Mouse (Mus musculus) spleen, embryonic (tissue): ENCODE data around the gene Ndst4.

Source experiments
- CTCF ChIA-PET: fragments of 350-600 bp; sonication (Branson Sonifier 250); formaldehyde crosslinking; loops from one replicate; lab custom pipeline; 2022; lab: Charles Lee

Ndst4 gene

GRCm38 (mm10) chr3:125403601-125404396 is at the start of gene Ndst4:
Ndst4 (plus strand) TSS chr3:125404076.
- CTCF ChIA-PET: no interaction called here

- CTCF ChIA-PET: no interaction called here
These were observed 6.4 kb upstream of the Ndst4 start for GRCm38 (mm10) chr3:125397443-125397842.

- CTCF ChIA-PET: no interaction called here
These were observed 2.6 kb downstream of the Ndst4 start for GRCm38 (mm10) chr3:125406456-125406855.

GRCm38 (mm10) chr3:125406991-125407390 is 3.1 kb downstream of the Ndst4 start:
- CTCF ChIA-PET: no interaction called here

- CTCF ChIA-PET: no interaction called here
These were observed 63.2 kb downstream of the Ndst4 start for GRCm38 (mm10) chr3:125466894-125467652.

- CTCF ChIA-PET: no interaction called here
These were observed 106.2 kb downstream of the Ndst4 start for GRCm38 (mm10) chr3:125510102-125510501.

- CTCF ChIA-PET: no interaction called here
These were observed 129.5 kb downstream of the Ndst4 start for GRCm38 (mm10) chr3:125533371-125533770.

- CTCF ChIA-PET: no interaction called here
These were observed 166.7 kb downstream of the Ndst4 start for GRCm38 (mm10) chr3:125570602-125571001.

GRCm38 (mm10) chr3:125632233-125632632 is 228.4 kb downstream of the Ndst4 start:
- CTCF ChIA-PET: no interaction called here

- CTCF ChIA-PET: no interaction called here
These were observed 251.2 kb downstream of the Ndst4 start for GRCm38 (mm10) chr3:125655009-125655635.

GRCm38 (mm10) chr3:125660114-125660717 is 256.3 kb downstream of the Ndst4 start:
- CTCF ChIA-PET: no interaction called here

- CTCF ChIA-PET: no interaction called here
These were observed 257.1 kb downstream of the Ndst4 start for GRCm38 (mm10) chr3:125660884-125661532.

GRCm38 (mm10) chr3:125673997-125674794 is 270.3 kb downstream of the Ndst4 start:
- CTCF ChIA-PET: no interaction called here

GRCm38 (mm10) chr3:125675211-125675896 is 271.5 kb downstream of the Ndst4 start:
- CTCF ChIA-PET: no interaction called here

GRCm38 (mm10) chr3:125678924-125679323 is 275.0 kb downstream of the Ndst4 start:
- CTCF ChIA-PET: no interaction called here

GRCm38 (mm10) chr3:125683460-125684230 is 279.8 kb downstream of the Ndst4 start:
- CTCF ChIA-PET: no interaction called here

- CTCF ChIA-PET: no interaction called here
These were observed 280.7 kb downstream of the Ndst4 start for GRCm38 (mm10) chr3:125684583-125684982.

GRCm38 (mm10) chr3:125687601-125688000 is 283.7 kb downstream of the Ndst4 start:
- CTCF ChIA-PET: interaction anchor here (0.7 kb wide), 1 partner anchor 25 kb away, joined by 3 read pairs; no protein-coding TSS in a partner anchor

GRCm38 (mm10) chr3:125690948-125691347 is 287.1 kb downstream of the Ndst4 start:
- CTCF ChIA-PET: no interaction called here
